Mouse (Mus musculus): ENCODE measurements around the gene Mrps7. TPM values are rescaled to one million over a fixed set of nuclear protein-coding genes. Genes with fewer than 3 reads are reported as not detected.

Mrps7 gene
- total RNA-seq, 2 experiments from 2014 or later: 72.9 to 77.3 TPM

DNA sequence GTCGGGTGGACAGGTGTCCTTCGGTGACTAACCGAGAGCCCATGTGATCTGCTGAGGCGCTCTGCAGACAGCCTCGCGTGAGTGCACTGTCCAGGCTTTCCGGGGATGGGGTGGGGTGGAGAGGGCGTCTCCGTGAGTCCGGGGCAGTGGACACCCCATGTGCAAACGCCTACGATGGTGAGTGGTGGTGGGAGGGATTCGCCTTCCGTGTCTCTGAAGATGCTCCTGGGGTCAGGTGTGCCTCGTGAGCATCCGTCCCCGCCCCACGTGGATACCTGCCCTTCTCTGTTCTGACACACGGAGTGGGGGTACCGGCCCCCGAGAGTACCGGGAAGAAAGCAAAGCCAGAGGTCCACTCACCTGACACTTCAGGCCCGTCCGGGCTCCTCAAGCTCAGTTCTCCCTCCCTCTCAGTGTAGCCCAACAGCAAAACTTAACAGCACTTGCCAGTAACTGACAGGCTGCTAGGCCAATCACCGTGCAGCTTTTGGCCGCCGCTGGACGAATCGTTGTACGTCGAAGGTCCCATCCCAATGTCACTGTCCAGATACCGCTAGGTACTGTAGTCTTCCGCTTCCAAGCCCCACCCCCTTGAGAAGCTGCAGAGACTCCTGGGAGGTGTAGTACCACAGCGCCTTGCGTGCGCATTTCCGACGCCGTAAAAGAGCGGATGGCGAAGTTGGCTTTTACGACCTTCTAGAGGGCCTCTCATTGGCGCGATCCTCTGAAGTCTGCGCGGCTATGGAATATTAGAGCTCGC lies 24.2 kb downstream of the Mrps7 start, which contains the start of gene Slc25a19:
Gene Slc25a19, minus strand, starts transcription at position 591 of the 760 bp plus-strand sequence.
- peak; percentile 90 to 95 for DNase-seq (ENCODE audit: low spot score in 2 of 2)

DNA sequence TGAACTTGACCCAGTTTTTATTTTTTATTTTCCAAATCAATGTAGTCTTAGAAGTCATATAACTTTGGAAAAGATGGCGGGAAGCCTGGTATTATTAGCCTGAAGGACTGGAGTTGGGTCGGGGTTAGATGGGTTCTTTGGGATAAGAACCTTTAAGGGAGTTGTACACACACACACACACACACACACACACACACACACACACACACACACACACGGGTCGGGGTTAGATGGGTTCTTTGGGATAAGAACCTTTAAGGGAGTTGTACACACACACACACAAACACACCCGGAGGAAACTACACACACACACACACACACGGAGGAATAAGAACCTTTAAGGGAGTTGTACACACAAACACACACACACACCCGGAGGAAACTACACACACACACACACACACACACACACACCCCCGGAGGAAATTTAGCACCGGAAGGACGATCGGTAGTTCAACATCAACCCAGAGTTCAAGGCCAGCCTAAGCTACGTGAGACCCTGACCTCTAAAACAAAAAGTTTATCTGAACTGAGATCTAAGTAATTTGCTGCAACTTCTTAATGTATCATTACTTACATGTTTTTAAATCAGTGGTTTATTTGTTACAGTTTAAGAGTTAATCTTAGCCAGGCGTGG lies 24.9 kb downstream of the Mrps7 start:
- no peak for DNase-seq (ENCODE audit: low spot score in 2 of 2)

DNA sequence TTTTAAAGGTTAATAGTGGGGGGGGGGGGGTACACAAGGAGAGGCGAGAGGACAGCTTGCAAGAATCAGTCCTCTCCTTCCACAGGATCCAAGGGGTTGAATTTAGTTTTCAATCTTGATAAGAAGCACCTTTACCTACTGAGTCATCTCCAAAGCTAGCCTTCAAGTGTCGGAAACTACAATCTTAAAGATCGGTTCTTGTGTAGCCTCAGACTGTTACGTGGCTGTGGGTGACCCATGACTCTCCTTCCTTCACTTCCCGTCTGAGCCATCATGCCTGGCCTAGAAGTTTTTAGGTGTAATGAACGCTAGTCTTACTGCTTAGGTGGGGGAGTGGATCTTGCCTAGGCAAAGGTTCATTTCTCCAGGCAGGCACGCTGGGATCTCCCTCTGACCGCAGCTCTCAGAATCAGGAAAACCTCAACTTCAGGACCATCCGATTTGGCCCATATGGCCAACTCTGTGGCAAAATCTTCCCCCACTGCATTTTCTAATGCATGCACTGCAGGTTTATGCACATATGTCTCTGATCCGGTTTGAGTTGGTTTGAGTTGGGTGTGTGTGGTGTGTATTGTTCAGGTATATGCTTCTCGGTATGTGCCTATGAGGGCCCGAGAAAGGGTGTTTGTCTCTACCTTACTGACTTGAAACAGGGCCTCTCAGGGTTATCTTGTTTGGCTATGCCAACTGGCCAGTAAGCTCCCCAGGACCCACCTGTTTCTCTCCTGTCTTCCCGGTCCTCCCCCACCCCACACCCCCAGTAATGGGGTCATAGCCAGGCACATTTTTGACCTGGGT lies 26.2 kb downstream of the Mrps7 start:
- no peak for DNase-seq (ENCODE audit: low spot score in 2 of 2)

DNA sequence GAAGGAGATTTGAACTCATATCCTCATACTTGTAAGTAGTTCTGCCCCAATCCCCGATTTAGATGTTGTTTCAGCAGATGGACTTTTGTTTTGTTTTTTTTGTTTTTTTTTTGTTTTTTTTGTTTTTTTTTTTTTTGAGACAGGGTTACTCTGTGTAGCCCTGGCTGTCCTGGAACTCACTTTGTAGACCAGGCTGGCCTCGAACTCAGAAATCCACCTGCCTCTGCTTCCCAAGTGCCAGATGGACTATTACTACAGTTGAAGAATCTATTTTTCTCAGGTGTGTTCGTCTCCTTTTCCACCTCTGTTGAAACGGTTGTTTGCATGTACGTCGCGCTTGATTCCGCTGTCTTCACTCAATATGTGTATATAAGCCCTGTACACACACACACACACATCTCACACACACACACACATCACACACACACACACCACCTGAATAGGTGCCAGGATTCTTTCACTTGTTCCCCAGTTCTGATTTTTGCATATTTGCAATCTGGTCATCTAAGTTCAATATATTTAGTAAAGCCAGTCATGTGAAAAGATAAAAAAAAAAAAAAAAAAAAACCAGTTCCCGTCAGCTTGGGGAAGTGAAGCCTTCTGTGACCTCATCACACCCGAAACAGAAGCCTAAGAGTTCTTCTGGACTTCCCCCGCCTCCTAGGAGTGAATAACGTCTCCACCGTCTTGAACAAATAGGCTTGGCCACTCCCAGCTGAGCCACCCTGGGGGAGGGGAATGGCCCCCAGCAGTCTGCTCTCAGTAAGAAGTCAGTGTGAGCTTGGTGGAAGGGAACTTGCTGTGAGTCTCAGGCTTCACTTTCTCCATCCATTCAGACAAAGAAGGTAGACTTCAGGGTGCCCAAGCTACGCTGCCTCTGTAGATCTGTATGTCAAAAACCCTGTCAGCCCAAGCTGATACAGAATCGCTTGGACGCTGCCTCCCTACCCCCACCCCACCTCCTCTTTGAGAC lies 27.1 kb downstream of the Mrps7 start:
- DNase-seq (ENCODE audit: low spot score in 2 of 2): no peak

DNA sequence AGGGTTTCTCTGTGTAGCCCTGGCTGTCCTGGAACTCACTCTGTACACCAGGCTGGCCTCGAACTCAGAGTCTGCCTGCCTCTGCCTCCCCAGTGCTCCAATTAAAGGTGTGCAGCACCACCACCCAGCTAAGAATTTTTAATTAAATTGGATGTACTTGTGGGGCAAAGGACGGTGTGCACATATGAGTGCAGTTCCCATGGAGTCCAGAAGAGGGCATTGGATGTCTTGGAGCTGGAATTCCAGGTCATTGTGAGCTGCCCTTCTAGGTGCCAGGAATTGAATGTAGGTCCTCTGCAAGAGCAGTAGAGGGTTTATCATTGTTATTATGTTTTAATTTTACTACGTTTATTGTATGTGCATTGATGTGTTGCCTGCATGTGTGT lies 27.8 kb downstream of the Mrps7 start:
- DNase-seq (ENCODE audit: low spot score in 2 of 2): no peak

DNA sequence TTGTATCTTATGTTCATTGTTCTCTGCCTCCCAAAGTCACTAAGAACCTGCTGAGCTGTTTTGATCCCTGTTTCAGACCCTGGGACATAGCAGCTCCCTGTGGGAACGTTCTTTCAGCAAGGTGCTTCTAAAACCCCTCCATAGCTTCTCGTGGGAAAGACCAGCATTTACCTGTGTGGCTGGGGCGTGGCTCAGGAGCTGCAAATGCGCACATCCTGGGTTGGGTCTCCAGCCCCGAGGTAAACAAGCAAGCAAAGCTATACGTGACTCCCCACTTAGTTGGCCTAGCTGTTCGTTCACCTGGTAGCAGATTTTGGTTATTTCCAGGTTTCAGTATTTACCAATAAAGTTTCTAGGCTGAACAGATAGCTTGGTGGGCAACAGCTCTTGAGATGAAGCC lies 28.5 kb downstream of the Mrps7 start:
- no peak for DNase-seq (ENCODE audit: low spot score in 2 of 2)

DNA sequence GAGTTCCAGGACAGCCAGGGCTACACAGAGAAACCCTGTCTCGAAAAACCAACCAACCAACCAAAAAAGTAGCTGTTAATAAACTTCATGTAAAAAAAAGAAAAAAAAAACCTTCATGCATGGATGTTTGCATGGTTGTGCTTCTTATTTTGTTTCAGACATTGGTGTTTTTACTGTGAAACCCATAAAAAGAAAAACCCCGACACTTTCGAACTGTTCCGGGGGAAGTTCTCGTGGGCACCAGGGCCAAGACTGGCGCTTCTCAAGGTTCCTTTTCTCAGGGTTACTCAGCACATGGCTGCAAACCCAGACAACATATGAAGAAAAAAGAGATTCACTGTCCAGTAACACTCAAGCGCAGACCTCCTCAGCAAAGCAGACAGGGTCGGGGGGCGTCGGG lies 29.1 kb downstream of the Mrps7 start:
- DNase-seq (ENCODE audit: low spot score in 2 of 2): no peak

DNA sequence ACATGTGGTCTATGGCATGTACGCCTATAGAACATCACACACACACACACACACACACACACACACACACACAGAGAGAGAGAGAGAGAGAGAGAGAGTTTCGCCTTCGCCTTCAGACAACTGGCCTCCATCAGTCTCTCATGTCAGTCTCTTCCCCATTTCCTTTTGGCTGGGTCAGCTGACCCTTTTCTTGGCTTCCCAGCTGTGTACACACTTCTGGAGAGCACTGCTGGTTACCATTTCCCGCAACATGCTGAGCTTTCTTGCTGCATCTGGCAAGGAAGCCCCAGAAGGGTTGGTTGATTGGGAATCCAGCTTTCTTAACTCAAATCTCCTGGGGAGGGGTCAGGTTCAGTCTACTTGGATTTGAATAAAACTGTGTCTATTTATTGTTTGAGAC lies 30.4 kb downstream of the Mrps7 start:
- no peak for DNase-seq (ENCODE audit: low spot score in 2 of 2)

DNA sequence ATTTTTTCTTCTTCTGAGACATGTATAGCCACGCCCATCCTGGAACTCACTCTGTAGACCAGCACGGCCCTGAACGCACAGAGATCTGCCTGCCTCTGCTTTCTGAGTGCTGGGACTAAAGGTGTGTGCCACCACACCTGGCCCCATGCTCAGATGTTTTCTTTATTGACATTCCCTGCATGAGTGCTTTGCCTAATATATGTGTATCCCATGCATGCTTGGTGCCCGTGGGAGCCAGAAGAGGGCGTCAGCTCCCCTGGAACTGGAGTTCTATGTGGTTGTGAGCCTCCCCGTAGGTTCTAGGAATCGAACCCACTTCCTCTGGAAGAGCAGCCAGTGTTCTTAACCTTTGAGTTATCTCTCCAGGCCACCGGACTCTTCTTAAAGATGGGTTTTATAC lies 31.3 kb downstream of the Mrps7 start:
- no peak for DNase-seq (ENCODE audit: low spot score in 2 of 2)

DNA sequence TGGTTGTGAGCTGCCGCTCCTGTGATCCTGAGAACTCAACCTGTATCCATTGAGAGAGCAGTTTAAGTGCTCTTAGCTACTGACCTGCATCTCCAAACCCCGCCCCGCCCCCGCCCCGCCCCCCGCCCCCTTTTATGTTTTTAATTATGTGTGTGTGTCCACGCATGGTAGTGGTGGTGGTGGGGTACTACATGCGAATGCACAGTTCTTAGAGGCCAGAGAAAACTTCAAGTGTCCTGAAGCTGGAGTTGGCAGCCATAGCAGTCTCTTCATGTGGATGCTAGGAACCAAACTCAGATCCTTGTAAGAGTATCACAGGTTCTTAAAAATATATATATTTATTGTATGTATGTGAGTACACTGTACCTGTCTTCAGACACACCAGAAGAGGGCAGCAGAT lies 31.8 kb downstream of the Mrps7 start:
- DNase-seq (ENCODE audit: low spot score in 2 of 2): no peak

DNA sequence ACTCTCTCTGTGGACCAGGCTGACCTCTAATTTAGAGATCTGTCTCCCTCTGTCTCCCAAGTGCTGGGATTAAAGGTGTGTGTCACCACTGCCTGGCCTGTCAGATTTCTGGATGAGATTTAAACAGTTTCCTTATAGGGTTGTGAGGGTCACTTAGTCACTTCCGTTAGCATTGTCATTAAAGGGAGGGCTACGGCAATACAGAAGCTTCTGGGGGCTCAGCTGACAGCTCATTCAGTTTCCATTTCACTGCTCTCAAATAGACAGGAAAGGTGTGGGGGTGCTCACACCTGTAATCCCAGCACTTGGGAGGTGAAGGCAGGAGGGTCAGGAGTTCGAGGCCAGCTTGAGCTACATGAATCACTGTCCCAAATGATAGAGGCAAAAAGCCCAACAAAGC lies 33.2 kb downstream of the Mrps7 start:
- DNase-seq (ENCODE audit: low spot score in 2 of 2): no peak

DNA sequence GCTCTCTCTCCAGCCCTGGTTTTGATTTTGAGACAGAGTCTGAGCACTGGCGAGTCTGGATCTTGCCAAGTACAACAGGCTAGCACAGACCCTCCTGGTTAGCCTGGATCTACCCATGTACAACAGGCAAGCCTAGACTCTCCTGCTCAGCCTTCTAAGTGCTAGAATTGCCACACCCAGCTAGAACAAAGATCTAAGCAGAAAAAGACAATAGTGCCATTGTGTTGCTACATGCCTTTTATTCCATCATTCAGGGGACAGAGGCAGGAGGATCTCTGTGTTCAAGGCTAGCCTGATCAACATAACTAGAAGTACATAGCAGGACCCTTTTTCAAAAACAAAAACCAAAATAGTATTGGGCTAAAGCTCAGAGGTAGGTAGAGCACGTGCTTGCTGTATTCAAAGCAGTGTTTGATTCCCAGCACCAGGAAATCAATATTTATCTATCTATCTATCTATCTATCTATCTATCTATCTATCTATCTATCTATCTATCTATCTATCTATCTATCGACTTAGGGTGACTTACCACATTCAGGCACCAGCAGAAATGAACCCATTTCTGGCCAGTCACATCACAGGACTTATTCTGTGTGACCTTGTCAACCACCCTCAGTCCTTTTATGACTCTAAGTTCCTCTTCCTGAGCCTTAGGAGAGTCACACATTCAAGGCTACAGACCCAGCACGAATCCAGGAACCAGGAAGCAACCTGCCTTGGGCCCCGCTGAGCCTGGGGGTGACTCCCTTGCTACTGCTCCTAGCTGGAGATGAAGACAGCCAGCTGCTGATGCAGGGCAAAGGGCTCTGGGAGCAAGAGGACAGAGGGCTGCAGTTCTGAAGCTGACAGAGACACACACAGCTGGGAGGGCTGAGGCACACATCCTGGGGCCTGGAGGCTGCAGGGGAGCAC lies 35.0 kb downstream of the Mrps7 start:
- DNase-seq (ENCODE audit: low spot score in 2 of 2): no peak

DNA sequence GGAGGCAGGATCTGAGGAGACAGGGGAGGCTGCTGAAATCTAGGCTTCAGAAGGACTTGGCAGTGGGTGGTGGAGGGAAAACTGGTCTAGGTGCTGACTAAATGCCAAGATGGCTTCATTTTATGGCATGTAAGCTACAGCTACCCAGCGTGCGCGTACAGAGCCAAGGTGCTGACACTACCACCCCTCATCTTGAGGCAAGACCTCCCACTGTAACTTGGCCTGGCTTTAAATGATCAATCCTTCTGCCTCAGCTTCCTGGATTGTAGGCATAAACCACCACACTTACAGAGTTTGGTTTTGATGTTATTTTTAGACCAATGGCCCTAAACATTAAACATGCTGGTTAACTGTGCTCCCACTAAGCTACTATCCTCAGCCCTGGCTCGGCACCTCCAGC lies 35.8 kb downstream of the Mrps7 start:
- no peak for DNase-seq (ENCODE audit: low spot score in 2 of 2)

DNA sequence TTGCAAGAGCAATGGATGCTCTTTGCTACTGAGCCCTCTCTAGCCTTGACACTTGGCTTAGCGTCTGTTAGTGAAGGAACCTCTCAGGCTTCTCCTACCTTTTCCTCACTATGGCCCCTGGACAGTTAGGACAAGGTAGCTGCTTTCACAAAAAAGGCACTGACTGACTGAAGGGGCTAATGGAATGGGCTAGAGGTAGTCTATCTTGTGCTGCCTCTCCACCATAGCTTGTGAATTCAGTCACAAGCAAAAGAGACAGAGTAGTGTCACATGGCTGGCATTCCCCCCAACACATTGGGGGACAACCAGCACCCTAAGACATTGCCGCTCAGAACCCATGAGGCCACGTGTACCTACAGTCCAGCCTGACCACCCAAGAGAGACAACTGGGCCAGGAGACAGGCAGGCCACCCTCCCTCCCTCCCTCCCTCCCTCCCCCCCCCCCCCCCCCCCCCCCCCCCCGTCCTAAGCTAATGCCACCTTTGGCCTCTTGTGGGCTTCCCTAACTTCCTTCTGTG lies 36.6 kb downstream of the Mrps7 start:
- DNase-seq (ENCODE audit: low spot score in 2 of 2): no peak

DNA sequence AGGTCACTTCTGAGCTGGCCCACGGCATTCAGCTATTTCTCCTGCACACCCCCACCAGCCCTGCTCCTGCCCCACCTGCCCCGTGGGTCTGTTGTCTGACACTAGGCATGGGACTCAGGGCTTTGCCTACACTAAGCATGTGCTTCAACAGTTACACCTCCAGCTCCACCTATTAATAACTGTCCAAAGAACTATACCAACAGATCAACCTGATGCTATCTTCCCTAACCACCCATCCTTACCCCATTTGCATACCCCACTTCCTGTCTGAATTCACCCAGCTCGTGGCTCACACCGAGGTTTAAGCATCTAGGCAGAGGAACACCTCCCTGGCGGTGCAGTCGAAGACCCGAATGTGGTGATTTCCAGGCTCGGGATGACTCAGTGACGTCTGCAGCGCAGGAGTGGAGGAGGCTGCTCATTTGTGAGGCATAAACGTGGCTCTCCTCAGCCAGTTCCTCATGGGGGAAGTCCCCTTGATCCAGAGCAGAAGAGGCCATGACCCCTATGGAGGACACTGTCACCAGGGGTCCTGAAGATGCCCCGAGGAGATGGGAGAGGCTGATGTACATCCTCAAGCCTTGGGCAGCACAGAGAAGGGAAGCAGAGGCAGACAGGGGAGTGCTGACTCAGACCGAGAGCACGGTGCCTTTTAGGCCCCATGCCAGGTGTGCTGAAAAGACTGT lies 37.4 kb downstream of the Mrps7 start:
- DNase-seq (ENCODE audit: low spot score in 2 of 2): no peak

DNA sequence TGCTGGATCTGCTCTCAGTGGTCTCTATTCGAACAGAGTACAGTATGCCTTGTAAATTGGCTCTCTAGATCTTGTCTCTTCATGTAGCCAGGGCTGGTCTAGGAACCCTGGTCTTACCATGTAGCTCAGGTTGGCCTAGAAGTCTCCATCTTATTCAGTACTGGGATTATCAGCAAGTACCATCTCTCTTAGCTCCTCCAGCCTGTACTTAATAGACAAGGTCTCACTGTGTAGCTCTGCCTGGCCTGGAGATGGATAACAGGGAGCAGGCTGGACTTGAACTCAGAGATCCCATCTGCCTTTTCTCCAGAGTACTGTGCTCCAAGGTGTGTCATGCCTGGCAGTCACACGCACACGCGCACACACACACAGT lies 37.9 kb downstream of the Mrps7 start:
- no peak for DNase-seq (ENCODE audit: low spot score in 2 of 2)

DNA sequence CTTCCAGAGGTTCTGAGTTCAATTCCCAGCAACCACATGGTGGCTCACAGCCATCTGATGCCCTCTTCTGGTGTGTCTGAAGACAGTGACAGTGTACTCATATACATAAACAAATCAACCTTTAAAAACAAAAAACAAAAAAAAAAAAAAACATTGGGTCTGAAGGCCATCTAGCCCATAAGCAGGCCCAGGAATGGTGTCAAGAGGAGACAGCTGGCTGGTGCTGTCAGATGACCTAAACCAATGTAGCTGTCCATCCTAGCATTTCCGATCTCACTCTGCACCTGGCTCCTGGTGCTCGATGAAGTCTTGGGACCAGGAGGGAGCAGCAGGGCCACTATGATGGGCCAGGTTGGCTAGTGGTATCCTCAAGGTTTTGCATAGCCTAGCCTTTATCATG lies 39.0 kb downstream of the Mrps7 start:
- no peak for DNase-seq (ENCODE audit: low spot score in 2 of 2)

DNA sequence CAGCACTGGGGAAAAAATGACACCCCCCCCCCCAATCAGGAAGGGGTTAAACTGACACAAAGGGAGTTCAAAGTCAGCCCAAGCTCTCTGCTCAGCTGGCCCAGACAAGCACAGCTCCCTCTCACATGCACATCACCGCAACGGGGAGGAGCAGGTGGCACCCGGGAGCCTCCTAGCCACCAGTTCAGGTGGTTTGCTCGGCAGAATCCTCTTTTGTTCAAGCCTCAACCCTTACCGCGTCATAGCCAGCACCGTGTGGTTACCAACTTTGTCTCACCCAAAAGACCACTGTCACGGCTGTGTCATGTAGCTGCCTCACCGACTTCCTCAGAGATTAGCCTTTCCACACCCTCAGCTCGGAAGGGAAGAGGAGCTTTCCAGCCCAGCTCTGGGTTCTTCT lies 39.5 kb downstream of the Mrps7 start:
- no peak for DNase-seq (ENCODE audit: low spot score in 2 of 2)

DNA sequence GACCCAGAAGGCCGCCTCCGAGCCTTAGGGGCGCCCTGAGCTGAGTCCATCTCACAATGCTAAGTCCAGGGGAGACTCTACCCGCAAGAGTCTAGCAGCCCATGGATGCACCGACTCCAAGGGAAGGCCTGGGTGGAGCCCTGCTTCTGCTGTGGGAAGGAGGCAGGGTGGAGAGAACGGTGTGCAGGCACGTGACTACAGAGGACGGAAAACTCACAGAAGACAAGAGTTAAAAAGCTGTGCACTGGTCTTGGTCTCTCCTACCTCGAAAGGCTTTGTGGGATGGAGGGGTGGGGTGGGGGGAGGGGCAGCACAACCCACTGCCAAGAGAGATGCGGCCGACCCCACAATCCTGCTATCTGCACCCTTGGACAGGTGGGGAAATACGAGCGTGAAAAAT lies 40.6 kb downstream of the Mrps7 start:
- no peak for DNase-seq (ENCODE audit: low spot score in 2 of 2)
